Mouse (Mus musculus) adrenal gland, adult 8-10 months (tissue): ENCODE results near the gene 4930430F08Rik. TPM values are rescaled to one million over a fixed set of nuclear protein-coding genes. Genes with fewer than 3 reads are reported as not detected.
"Not testable (repeated sequence)": the region's sequence is repeated elsewhere in the genome, so short reads cannot be mapped to it uniquely, and the experiment has no call there.

Experiments
- DNase-seq: peaks from one replicate; pipeline ENCODE4 v3.0.0; 2022
- total RNA-seq, 4 experiments: library from RNA; stranded (reverse); gene quantifications; 2 replicates each; pipeline ENCODE4 v1.2.4; 2022

4930430F08Rik gene
- total RNA-seq: 10 to 100 TPM; 14.6 to 20.1 (median 15.4) TPM

GRCm38 (mm10) chr10:100590323-100590722 lies at the start of gene 4930430F08Rik, which contains the start of gene 1700017N19Rik:
4930430F08Rik (minus strand) TSS chr10:100590423.
1700017N19Rik (plus strand) TSS chr10:100590484.
- no peak for DNase-seq

GRCm38 (mm10) chr10:100629762-100630438 lies 39.7 kb upstream of the 4930430F08Rik start:
- no peak for DNase-seq

- no peak for DNase-seq
Observed at GRCm38 (mm10) chr10:100622494-100622893, 32.3 kb upstream of the 4930430F08Rik start.

GRCm38 (mm10) chr10:100620040-100620439 lies 29.8 kb upstream of the 4930430F08Rik start:
- DNase-seq: no peak

- DNase-seq: no peak
Observed at GRCm38 (mm10) chr10:100619474-100619873, 29.3 kb upstream of the 4930430F08Rik start.

GRCm38 (mm10) chr10:100617233-100617903 lies 27.1 kb upstream of the 4930430F08Rik start:
- no peak for DNase-seq

GRCm38 (mm10) chr10:100604254-100604653 lies 14.0 kb upstream of the 4930430F08Rik start:
- no peak for DNase-seq

GRCm38 (mm10) chr10:100603511-100603910 lies 13.3 kb upstream of the 4930430F08Rik start:
- DNase-seq: no peak

- DNase-seq: no peak
Observed at GRCm38 (mm10) chr10:100598339-100598738, 8.1 kb upstream of the 4930430F08Rik start.

GRCm38 (mm10) chr10:100588932-100589388 lies 1.3 kb downstream of the 4930430F08Rik start:
- peak; percentile 83 for DNase-seq

GRCm38 (mm10) chr10:100588524-100588923 lies 1.7 kb downstream of the 4930430F08Rik start:
- no peak for DNase-seq

- no peak for DNase-seq
Observed at GRCm38 (mm10) chr10:100584178-100584577, 6.0 kb downstream of the 4930430F08Rik start.

- no peak for DNase-seq
Observed at GRCm38 (mm10) chr10:100575294-100575693, 14.9 kb downstream of the 4930430F08Rik start.

- DNase-seq: no peak
Observed at GRCm38 (mm10) chr10:100574505-100575149, 15.6 kb downstream of the 4930430F08Rik start.

GRCm38 (mm10) chr10:100571707-100572106 lies 18.5 kb downstream of the 4930430F08Rik start:
- no peak for DNase-seq

GRCm38 (mm10) chr10:100564112-100564511 lies 26.1 kb downstream of the 4930430F08Rik start:
- DNase-seq: no peak

GRCm38 (mm10) chr10:100560194-100560883 lies 29.9 kb downstream of the 4930430F08Rik start:
- not testable (repeated sequence) for DNase-seq

- no peak for DNase-seq
Observed at GRCm38 (mm10) chr10:100556566-100557175, 33.6 kb downstream of the 4930430F08Rik start.

GRCm38 (mm10) chr10:100524499-100525390 lies 65.5 kb downstream of the 4930430F08Rik start:
- DNase-seq: no peak

GRCm38 (mm10) chr10:100522330-100522729 lies 67.9 kb downstream of the 4930430F08Rik start:
- no peak for DNase-seq
